Mouse (Mus musculus) olfactory bulb, adult 2 months (tissue): ENCODE results near the gene Prkar1b. TPM values are rescaled to one million over a fixed set of nuclear protein-coding genes. Genes with fewer than 3 reads are reported as not detected.

Source experiments
- H3K27ac ChIP-seq: fragments of 200-500 bp; 2 replicates; pipeline ENCODE4 v1.5.1; 2012; ENCODE audit warnings: low read depth, low read length; ENCODE audit not compliant: insufficient read depth
- H3K4me1 ChIP-seq: fragments of 200-500 bp; 2 replicates; pipeline ENCODE4 v1.6.1; 2012; ENCODE audit warnings: low read length; ENCODE audit not compliant: control insufficient read depth, insufficient read depth
- H3K4me3 ChIP-seq: fragments of 200-500 bp; 2 replicates; pipeline ENCODE4 v1.5.1; 2012; ENCODE audit warnings: mild to moderate bottlenecking, low read depth, low read length, moderate library complexity; ENCODE audit not compliant: insufficient read depth
- CTCF ChIP-seq: fragments of 200-500 bp; IDR thresholded peaks from 2 replicates; pipeline ENCODE4 v1.5.1; 2012; ENCODE audit warnings: low read depth, mild to moderate bottlenecking, low read length, moderate library complexity; ENCODE audit not compliant: insufficient read depth
- POLR2A ChIP-seq: fragments of 200-500 bp; IDR thresholded peaks from 2 replicates; pipeline ENCODE4 v1.6.1; 2012; ENCODE audit warnings: mild to moderate bottlenecking, low read depth, low read length, moderate library complexity; ENCODE audit not compliant: insufficient read depth
- WGBS: fragments of 180-500 bp; shearing (Covaris S2); methylation state at CpG from one replicate; pipeline ENCODE4 v1.1.7; 2018; 5-methylcytosine and 5-hydroxymethylcytosine counted together
- polyA plus RNA-seq: library from polyadenylated mRNA; stranded (reverse); fragments of >200 nt; gene quantifications from 2 replicates; pipeline ENCODE4 v1.2.4, GENCODE M21; 2012; ENCODE audit warnings: low replicate concordance; ENCODE audit not compliant: missing spikeins, insufficient read depth, insufficient read length

Gene Prkar1b
- polyA plus RNA-seq, 1 experiment: not detected

DNA sequence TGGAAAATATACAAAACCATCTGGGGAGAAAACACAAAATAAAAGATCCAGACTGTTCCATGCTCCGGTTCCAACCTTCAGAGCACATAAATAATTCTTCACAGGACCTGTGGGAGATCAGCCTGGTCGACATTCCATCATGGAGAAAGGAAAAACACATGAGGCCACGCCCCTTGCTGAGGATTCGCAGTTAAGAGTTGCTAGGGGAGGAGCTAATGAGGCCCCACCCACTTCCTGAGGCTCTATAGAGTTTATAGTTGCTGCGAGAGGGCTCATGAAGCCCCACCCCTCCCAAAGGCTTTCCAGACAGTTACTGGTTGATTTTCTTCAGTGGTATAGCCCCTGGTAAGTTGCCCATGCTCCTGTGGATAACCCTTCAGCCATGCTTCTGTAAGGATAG, 85.2 kb downstream of the Prkar1b start:
- H3K4me3 ChIP-seq: no peak overlapping the region
- peaks cover 5% of the 10 kb centered on the region; the same call in 1 of the 2 replicates for H3K4me1 ChIP-seq
- TF ChIP-seq POLR2A (no peak), CTCF (no peak)
- 71% methylated on average over 5 of the region's 5 CpGs for WGBS
- no peak overlapping the region for H3K27ac ChIP-seq

GRCm38 (mm10) chr5:139061680-139062079, 88.1 kb downstream of the Prkar1b start:
- Histone ChIP-seq H3K4me1 (peaks cover 21% of the 10 kb centered on the region), H3K4me3 (no peak overlapping the region), H3K27ac (no peak overlapping the region)
- 41% methylated on average over 5 of the region's 5 CpGs for WGBS
- TF ChIP-seq CTCF (no peak), POLR2A (no peak)

DNA sequence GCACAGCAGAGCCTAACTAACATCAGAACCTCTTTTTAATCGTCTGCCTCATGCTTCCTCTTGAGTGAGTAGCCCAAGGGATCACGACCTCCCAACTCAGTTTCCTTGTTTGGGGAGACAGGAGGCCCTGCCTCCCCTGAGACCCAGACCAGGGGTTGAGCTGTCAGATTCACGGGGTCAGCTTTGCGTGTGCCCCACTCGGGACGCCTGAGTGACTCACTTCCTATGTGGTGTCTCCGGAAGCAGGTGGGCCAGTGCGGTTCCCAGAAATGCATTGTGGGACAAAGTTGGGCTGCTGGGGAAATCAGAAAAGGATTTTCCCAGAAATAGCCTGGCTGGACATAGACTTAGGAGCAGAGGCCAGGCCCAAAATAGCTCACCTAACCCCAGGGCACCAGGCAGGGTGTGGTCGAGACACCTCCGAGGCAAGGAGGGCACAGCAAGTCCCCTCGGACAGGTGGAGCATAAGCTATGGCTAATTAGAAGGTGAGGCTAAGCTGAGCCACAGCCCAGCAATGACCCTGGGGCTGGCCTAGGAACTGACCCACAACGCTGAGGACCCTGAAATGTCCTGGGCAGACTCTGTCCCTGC, 89.2 kb downstream of the Prkar1b start:
- no peak overlapping the region for H3K4me3 ChIP-seq
- TF ChIP-seq POLR2A: no peak
- TF ChIP-seq CTCF: no peak
- H3K27ac ChIP-seq: no peak overlapping the region
- WGBS: 87% methylated on average over 12 of the region's 12 CpGs
- peaks cover 27% of the 10 kb centered on the region for H3K4me1 ChIP-seq

GRCm38 (mm10) chr5:139053176-139053575, 96.6 kb downstream of the Prkar1b start:
- Histone ChIP-seq H3K27ac (no peak overlapping the region), H3K4me1 (peaks cover 34% of the 10 kb centered on the region), H3K4me3 (no peak overlapping the region)
- 82% methylated on average over 10 of the region's 10 CpGs for WGBS
- TF ChIP-seq POLR2A (no peak), CTCF (no peak)

- no peak for TF ChIP-seq CTCF
- TF ChIP-seq POLR2A: no peak
- Histone ChIP-seq H3K4me3 (no peak overlapping the region), H3K4me1 (peaks cover 21% of the 10 kb centered on the region), H3K27ac (no peak overlapping the region)
- WGBS: 28% methylated on average over 18 of the region's 18 CpGs
Measured at GRCm38 (mm10) chr5:139051276-139051675, 98.5 kb downstream of the Prkar1b start.

DNA sequence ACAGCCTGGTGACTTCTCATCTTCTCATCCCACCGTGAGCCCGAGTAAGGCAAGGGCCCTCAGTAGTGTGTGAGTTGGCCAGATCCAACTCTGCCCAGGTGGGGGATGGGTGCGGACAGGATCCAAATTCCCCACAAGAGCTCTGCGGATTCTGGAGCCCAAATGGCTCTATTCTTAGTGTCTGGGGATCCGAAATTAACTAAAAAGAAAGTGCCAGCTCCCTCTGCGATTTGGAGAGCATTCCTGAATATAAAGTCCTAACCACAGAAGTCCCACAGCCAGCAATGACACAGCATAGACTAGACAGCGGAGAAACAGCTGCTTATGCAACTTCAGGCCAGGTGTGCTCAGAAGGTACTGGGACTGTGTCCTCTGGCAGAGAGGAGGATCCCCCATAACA, 100.4 kb downstream of the Prkar1b start:
- H3K4me3 ChIP-seq: no peak overlapping the region
- 57% methylated on average over 7 of the region's 7 CpGs for WGBS
- no peak for TF ChIP-seq POLR2A
- no peak for TF ChIP-seq CTCF

GRCm38 (mm10) chr5:139047171-139047570, 102.6 kb downstream of the Prkar1b start:
- peaks cover 16% of the 10 kb centered on the region for H3K4me1 ChIP-seq
- no peak overlapping the region for H3K4me3 ChIP-seq
- WGBS: 30% methylated on average over 2 of the region's 2 CpGs
- TF ChIP-seq POLR2A (no peak), CTCF (no peak)
- no peak overlapping the region for H3K27ac ChIP-seq

More for the DNA sequence above, 100.4 kb downstream of the Prkar1b start:
- H3K27ac ChIP-seq: no peak overlapping the region
- H3K4me1 ChIP-seq: peaks cover 20% of the 10 kb centered on the region

DNA sequence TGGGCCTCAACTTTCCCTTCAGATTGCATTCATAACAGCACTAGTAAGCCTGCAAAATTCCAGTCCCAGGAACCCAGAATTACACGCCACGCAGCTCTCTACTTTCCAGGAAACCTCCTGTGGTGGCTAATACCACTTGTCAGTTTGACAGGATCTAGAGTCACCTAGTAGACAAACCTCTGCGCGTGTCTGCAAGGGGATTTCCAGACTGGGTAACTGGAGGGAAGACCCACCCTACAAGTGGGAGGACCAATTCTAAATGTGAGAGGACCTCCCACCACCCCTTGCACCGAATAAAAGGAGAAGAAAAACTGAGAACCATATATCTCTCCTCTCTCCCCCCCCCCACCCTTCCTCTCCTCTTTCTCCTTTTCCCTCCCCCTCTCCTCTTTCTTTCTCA, 103.2 kb downstream of the Prkar1b start:
- WGBS: 54% methylated on average over 5 of the region's 5 CpGs
- Histone ChIP-seq H3K4me1 (peaks cover 13% of the 10 kb centered on the region), H3K4me3 (no peak overlapping the region), H3K27ac (no peak overlapping the region)
- TF ChIP-seq CTCF (no peak), POLR2A (no peak)

GRCm38 (mm10) chr5:139043546-139043945, 106.3 kb downstream of the Prkar1b start:
- TF ChIP-seq CTCF (no peak), POLR2A (no peak)
- Histone ChIP-seq H3K27ac (no peak overlapping the region), H3K4me1 (peaks cover 8% of the 10 kb centered on the region; the same call in 1 of the 2 replicates), H3K4me3 (no peak overlapping the region)
- WGBS: 89% methylated on average over 4 of the region's 4 CpGs

- no peak for TF ChIP-seq POLR2A
- no peak for TF ChIP-seq CTCF
- H3K4me3 ChIP-seq: no peak overlapping the region
- WGBS: 85% methylated on average over 12 of the region's 12 CpGs
- H3K27ac ChIP-seq: no peak overlapping the region
- H3K4me1 ChIP-seq: peaks cover 5% of the 10 kb centered on the region; the same call in 1 of the 2 replicates
Measured at GRCm38 (mm10) chr5:139042299-139042698, 107.5 kb downstream of the Prkar1b start.
